Comparison of ENCODE assay signal across 8 mouse cellular contexts in the genomic region with DNA sequence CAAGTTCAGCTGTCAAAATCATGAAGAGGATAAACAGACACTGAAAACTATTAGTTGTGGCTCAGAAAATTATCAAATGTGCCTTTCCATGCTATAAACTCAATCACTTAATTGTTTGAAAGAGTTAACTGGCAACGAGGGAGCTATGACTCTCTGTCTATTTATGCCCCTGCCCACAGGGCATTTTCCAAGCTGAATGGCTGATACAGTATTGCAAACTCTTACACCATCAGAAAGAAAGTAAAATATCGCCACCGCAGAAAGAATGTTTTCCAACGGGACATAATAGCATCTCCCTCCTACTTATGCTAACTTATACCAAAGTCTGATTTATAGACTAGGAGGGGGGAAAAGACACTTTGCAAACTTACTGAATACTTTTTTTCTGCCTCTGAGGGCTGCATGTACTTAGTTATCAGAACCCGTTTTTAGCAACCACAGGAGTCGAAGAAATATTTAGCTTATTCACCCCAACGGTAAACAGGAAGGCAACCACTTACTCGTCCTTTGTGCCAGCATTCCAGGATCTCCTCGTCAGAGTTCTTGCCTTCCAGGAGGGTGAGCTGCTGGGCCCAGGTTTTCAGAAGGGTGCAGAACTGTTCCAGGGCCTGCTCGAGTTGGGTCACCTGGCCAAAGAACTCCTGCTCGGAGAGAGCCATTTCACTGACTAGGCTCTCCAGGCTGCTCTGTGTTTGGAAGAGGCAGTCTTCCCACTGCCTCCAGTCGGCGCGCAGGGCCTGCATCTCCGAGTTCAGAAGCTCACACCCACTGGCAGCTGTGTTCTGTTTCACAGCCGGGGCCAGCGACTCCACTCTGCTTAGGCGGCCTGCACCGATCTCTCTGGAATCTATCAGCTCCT.
DNase-seq lines count a peak whose midpoint lies in the region; ATAC-seq and TF ChIP-seq lines count a peak whose summit lies in the region.

No protein-coding gene starts in this region.

- peaks cover 14% of the 10 kb centered on the region; the same call in 1 of the 2 replicates for H3K4me1 ChIP-seq in embryonic facial prominence, embryonic 14.5 days (ENCODE audit: control insufficient read depth, insufficient read depth, low read length)
- no peaks in the 10 kb centered on the region for H3K4me1 ChIP-seq in midbrain, embryonic 16.5 days (ENCODE audit: control insufficient read depth, insufficient read depth, low read length)
- peaks cover 6% of the 10 kb centered on the region for H3K4me1 ChIP-seq in testis, adult 2 months (ENCODE audit: control insufficient read depth, insufficient read depth, low read length)

- H3K9ac ChIP-seq in embryonic facial prominence, embryonic 14.5 days (ENCODE audit: low read depth, low read length): peak overlapping the region; percentile 41
- no peak overlapping the region for H3K9ac ChIP-seq in midbrain, embryonic 16.5 days (ENCODE audit: low read depth, low read length)

- ATAC-seq in embryonic facial prominence, embryonic 14.5 days (ENCODE audit: low read depth): peak; percentile 95
- ATAC-seq in midbrain, embryonic 16.5 days: peak; percentile 82
- ATAC-seq in inflammation-experienced regulatory T-cells, adult 6 months: no peak

- intact Hi-C loops in left cerebral cortex, postnatal 36 days (cut with DNase I): no loop called here

- H3K4me3 ChIP-seq in embryonic facial prominence, embryonic 14.5 days (ENCODE audit: low read depth, low read length): peak overlapping the region; percentile 33
- no peak overlapping the region for H3K4me3 ChIP-seq in midbrain, embryonic 16.5 days (ENCODE audit: low read depth, low read length)
- peak overlapping the region; percentile 54 for H3K4me3 ChIP-seq in testis, adult 2 months (ENCODE audit: control insufficient read depth, low read depth, low read length)

- no peaks in the 10 kb centered on the region for H3K36me3 ChIP-seq in embryonic facial prominence, embryonic 14.5 days (ENCODE audit: control insufficient read depth, insufficient read depth, low read length)
- 0 out of 2 replicates have a peak, but pooled peaks cover 3% of the 10 kb centered on the region for H3K36me3 ChIP-seq in midbrain, embryonic 16.5 days (ENCODE audit: control insufficient read depth, insufficient read depth, low read length)
- no peaks in the 10 kb centered on the region for H3K36me3 ChIP-seq in testis, adult 2 months (ENCODE audit: control insufficient read depth, insufficient read depth, low read length)

- 13% methylated on average over 19 of the region's 19 CpGs for WGBS in embryonic facial prominence, embryonic 14.5 days
- WGBS in midbrain, embryonic 16.5 days: 52% methylated on average over 19 of the region's 19 CpGs

- peak; percentile 72 for DNase-seq in R1 (ENCODE audit: low read depth, low spot score)
- DNase-seq in embryonic facial prominence, embryonic 14.5 days (ENCODE audit: low spot score): peak; percentile 92
- DNase-seq in heart, adult 18-20 months: peak; percentile 82 to 86
- DNase-seq in kidney, adult 18-20 months: peak; percentile 56
- peak; percentile 59 to 64 for DNase-seq in left cerebral cortex, postnatal 36 days (ENCODE audit: low spot score in 2 of 2)

- H3K9me3 ChIP-seq in embryonic facial prominence, embryonic 14.5 days (ENCODE audit: control insufficient read depth, low read length): peaks cover 10% of the 10 kb centered on the region; the same call in 1 of the 2 replicates
- no peaks in the 10 kb centered on the region for H3K9me3 ChIP-seq in midbrain, embryonic 16.5 days (replicated peaks; ENCODE audit: control insufficient read depth, low read length, poor library complexity, severe bottlenecking)

- H3K27ac ChIP-seq in embryonic facial prominence, embryonic 14.5 days (replicated peaks; ENCODE audit: low read depth, low read length): peak overlapping the region; percentile 91
- H3K27ac ChIP-seq in midbrain, embryonic 16.5 days (ENCODE audit: low read length): no peak overlapping the region
- peak overlapping the region; percentile 77 for H3K27ac ChIP-seq in testis, adult 2 months (ENCODE audit: control insufficient read depth, insufficient read depth, low read depth, low read length)

- peak overlapping the region; percentile 49 for H3K4me2 ChIP-seq in embryonic facial prominence, embryonic 14.5 days (ENCODE audit: low read depth, low read length)
- H3K4me2 ChIP-seq in midbrain, embryonic 16.5 days (ENCODE audit: low read length): no peak overlapping the region

- H3K27me3 ChIP-seq in embryonic facial prominence, embryonic 14.5 days (replicated peaks; ENCODE audit: control insufficient read depth, insufficient read depth, low read length): no peaks in the 10 kb centered on the region
- no peaks in the 10 kb centered on the region for H3K27me3 ChIP-seq in midbrain, embryonic 16.5 days (ENCODE audit: control insufficient read depth, insufficient read depth, low read depth, low read length)
- H3K27me3 ChIP-seq in testis, adult 2 months (ENCODE audit: control insufficient read depth, insufficient read depth, low read length): no peaks in the 10 kb centered on the region

- no peak for TF ChIP-seq CTCF in testis, adult 2 months (IDR thresholded peaks at IDR 0.05; ENCODE audit: control insufficient read depth, insufficient read depth, insufficient replicate concordance, low read depth, low read length)

- no peak for TF ChIP-seq POLR2A in testis, adult 2 months (IDR thresholded peaks at IDR 0.05; ENCODE audit: control insufficient read depth, low read depth, low read length)
